11 mouse cellular contexts compared by ENCODE assay signal in genomic region chr6:3926140-3926539, GRCm38 (mm10).
"Had no signal": no experiment of that assay in that cellular context is flagged by ENCODE, and none has a peak within 500 bp of the region (broad histone marks: within the 10 kb centered on the region; RNA-seq: fewer than 3 reads in every experiment).

No protein-coding gene starts in this region.

- DNase-seq: liver, postnatal 0 days; lung, adult 2 months; lung, postnatal 14 days; lung, postnatal 36 days; right cerebral cortex, postnatal 14 days; thymus, adult 2 months; thymus, postnatal 25 days; thymus, postnatal 4 days had no signal

- ATAC-seq: liver, postnatal 0 days; lung, postnatal 0 days; midbrain, embryonic 13.5 days; midbrain, embryonic 15.5 days had no signal
